In the genomic region with DNA sequence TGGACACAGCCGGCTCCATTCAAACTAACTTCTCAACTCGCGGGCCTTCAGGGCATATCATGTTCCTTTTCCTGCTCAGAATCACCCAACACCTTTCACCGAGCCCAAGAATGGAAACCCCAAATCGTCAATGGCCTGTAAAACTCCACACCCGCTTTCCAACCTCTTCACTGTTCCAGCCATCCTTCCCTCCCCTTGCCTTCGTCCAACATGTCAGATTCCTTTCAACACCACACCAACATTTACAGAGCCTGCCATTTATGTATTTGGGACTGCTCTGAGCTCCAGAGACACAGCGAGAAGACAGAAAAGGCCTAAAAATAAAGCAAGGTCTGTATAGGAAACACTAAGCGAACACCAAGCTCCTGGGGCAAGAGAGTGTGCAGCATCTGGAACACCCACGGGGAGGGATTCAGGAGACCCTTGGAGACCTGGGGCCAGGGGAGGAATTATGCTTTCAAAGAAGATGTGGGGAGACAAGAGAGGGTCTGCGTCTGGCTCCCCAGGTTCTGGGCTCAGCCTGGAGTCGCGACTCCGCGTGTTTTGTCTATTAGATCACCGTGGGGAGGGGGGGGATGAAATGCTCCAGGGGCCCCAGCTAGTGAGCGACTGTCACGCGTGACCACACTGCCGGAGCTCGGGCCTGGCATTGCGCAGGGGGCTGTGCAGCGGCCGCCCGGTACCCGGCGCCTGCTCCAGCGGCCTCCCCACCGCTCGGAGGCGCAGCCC, we compare ENCODE assay signal across 8 mouse cellular contexts. TPM values are rescaled to one million over a fixed set of nuclear protein-coding genes. Genes with fewer than 3 reads are reported as not detected.
DNase-seq lines count a peak whose midpoint lies in the region; ATAC-seq and TF ChIP-seq lines count a peak whose summit lies in the region.

No protein-coding gene starts in this region.

- no peaks in the 10 kb centered on the region for H3K9me3 ChIP-seq in ES-Bruce4 (replicated peaks; ENCODE audit: control insufficient read depth, insufficient read depth, low read length, poor library complexity, severe bottlenecking)
- H3K9me3 ChIP-seq in hindbrain, embryonic 16.5 days (ENCODE audit: control insufficient read depth, low read length) = no peaks in the 10 kb centered on the region; the same call in 1 of the 2 replicates
- H3K9me3 ChIP-seq in lung, postnatal 0 days (ENCODE audit: low read length) = no peaks in the 10 kb centered on the region

- no peaks in the 10 kb centered on the region for H3K36me3 ChIP-seq in ES-Bruce4 (ENCODE audit: control insufficient read depth, insufficient read depth, low read length, poor library complexity, severe bottlenecking)
- H3K36me3 ChIP-seq in hindbrain, embryonic 16.5 days (ENCODE audit: control insufficient read depth, insufficient read depth, low read length) = peaks cover 17% of the 10 kb centered on the region
- H3K36me3 ChIP-seq in lung, postnatal 0 days (ENCODE audit: insufficient read depth, low read length) = no peaks in the 10 kb centered on the region; the same call in 1 of the 2 replicates

- intact Hi-C loops in gastrocnemius, postnatal 14 days (cut with DNase I; ENCODE audit: low total_unique reads) = no loop called here

- H3K9ac ChIP-seq in ES-Bruce4 (ENCODE audit: low read depth, poor library complexity, severe bottlenecking) = peak overlapping the region; percentile 94
- H3K9ac ChIP-seq in hindbrain, embryonic 16.5 days (ENCODE audit: low read depth, low read length) = peak overlapping the region; percentile 98
- peak overlapping the region; percentile 77 for H3K9ac ChIP-seq in lung, postnatal 0 days (replicated peaks; ENCODE audit: low read depth)

- TF ChIP-seq EP300 in ES-Bruce4 (IDR thresholded peaks at IDR 0.05; ENCODE audit: insufficient read depth, low read depth, low read length) = no peak
- TF ChIP-seq EP300 in lung, postnatal 0 days (IDR thresholded peaks at IDR 0.05) = no peak

- no peak for TF ChIP-seq POLR2A in ES-Bruce4 (IDR thresholded peaks at IDR 0.05; ENCODE audit: insufficient read depth, low read length)

- TF ChIP-seq CTCF in ES-Bruce4 (IDR thresholded peaks at IDR 0.05; ENCODE audit: low read depth, low read length) = no peak
- no peak for TF ChIP-seq CTCF in lung, postnatal 0 days (IDR thresholded peaks at IDR 0.05)

- peaks cover 1% of the 10 kb centered on the region for H3K4me1 ChIP-seq in ES-Bruce4 (ENCODE audit: control insufficient read depth, insufficient read depth, low read length)
- peaks cover 20% of the 10 kb centered on the region for H3K4me1 ChIP-seq in hindbrain, embryonic 16.5 days (ENCODE audit: control insufficient read depth, insufficient read depth, low read depth, low read length)
- peaks cover 11% of the 10 kb centered on the region for H3K4me1 ChIP-seq in lung, postnatal 0 days (ENCODE audit: insufficient read depth, low read depth, low read length)

- 0 out of 2 replicates have a peak, but pooled peaks cover under 1% of the 10 kb centered on the region for H3K27me3 ChIP-seq in ES-Bruce4 (ENCODE audit: control insufficient read depth, insufficient read depth, low read length, poor library complexity, severe bottlenecking)
- H3K27me3 ChIP-seq in hindbrain, embryonic 16.5 days (replicated peaks; ENCODE audit: control insufficient read depth, insufficient read depth, low read length) = peaks cover 7% of the 10 kb centered on the region
- no peaks in the 10 kb centered on the region for H3K27me3 ChIP-seq in lung, postnatal 0 days (replicated peaks; ENCODE audit: insufficient read depth, low read length)

- H3K4me3 ChIP-seq in ES-Bruce4 (ENCODE audit: low read depth, low read length) = peak overlapping the region; percentile 72
- H3K4me3 ChIP-seq in hindbrain, embryonic 16.5 days (ENCODE audit: low read length) = peak overlapping the region; percentile 80
- H3K4me3 ChIP-seq in lung, postnatal 0 days (ENCODE audit: low read depth, low read length) = peak overlapping the region; percentile 90

- 0 out of 2 replicates have a peak, but pooled peaks have one; percentile 16 for ATAC-seq in erythroblast, adult 5-6 weeks (replicated peaks; ENCODE audit: low FRiP score, poor library complexity, severe bottlenecking)
- ATAC-seq in hindbrain, embryonic 16.5 days = 0 out of 2 replicates have a peak, but pooled peaks have one; percentile 1
- ATAC-seq in lung, postnatal 0 days = peak; percentile 41; the same call in 1 of the 2 replicates

- peak overlapping the region; percentile 60 for H3K27ac ChIP-seq in ES-Bruce4 (ENCODE audit: insufficient read depth, low read length)
- peak overlapping the region; percentile 87 for H3K27ac ChIP-seq in hindbrain, embryonic 16.5 days (ENCODE audit: low read depth, low read length)
- peak overlapping the region; percentile 89 for H3K27ac ChIP-seq in lung, postnatal 0 days (ENCODE audit: low read length)

- H3K4me2 ChIP-seq in hindbrain, embryonic 16.5 days (ENCODE audit: low read length) = peak overlapping the region; percentile 83
- H3K4me2 ChIP-seq in lung, postnatal 0 days (replicated peaks; ENCODE audit: low read depth, low read length) = peak overlapping the region; percentile 64

- WGBS in hindbrain, embryonic 16.5 days = 2% methylated on average over 31 of the region's 31 CpGs
- 2% methylated on average over 28 of the region's 31 CpGs for WGBS in lung, postnatal 0 days

- peak; percentile 42 for DNase-seq in adrenal gland, adult 2 months
- no peak for DNase-seq in adrenal gland, postnatal 10 days
- peak; percentile 41 for DNase-seq in lung, postnatal 0 days (ENCODE audit: low spot score)
- no peak for DNase-seq in gastrocnemius, postnatal 14 days
- DNase-seq in cerebellum, postnatal 25 days = no peak

RNA-seq across cellular contexts. Expression of gene Keap1, which starts 1.0 kb away (rescaled TPM):
- 10 to 100 TPM; 36.6 to 56.5 TPM for total RNA-seq in adrenal gland, adult 2 months (2021)
- polyA plus RNA-seq in adrenal gland, adult 2 months (2012; rRNA removed) = 132 and 142 TPM in 2 replicates
- total RNA-seq in adrenal gland, postnatal 10 days (2021) = 10 to 100 TPM; 39.4 to 45.8 TPM
- 19.5 and 19.6 TPM in 2 replicates for polyA plus RNA-seq in ES-Bruce4 (2011; ENCODE audit: insufficient read depth, insufficient read length, low read depth, missing spikeins)
- 4.6 and 6.9 TPM in 2 replicates for total RNA-seq in erythroblast, adult 5-6 weeks (2015; ENCODE audit: low replicate concordance)
- total RNA-seq in erythroblast, adult 5-6 weeks (2017; ENCODE audit: low replicate concordance) = 6.8 and 8.9 TPM in 2 replicates
- polyA plus RNA-seq in hindbrain, embryonic 16.5 days (2015; fragmentation: Nextera tagmentation; extraction: Ambion mirVana) = 71.5 and 72.0 TPM in 2 replicates
- polyA plus RNA-seq in lung, postnatal 0 days (2015; fragmentation: Nextera tagmentation; extraction: Ambion mirVana) = 44.7 and 45.9 TPM in 2 replicates
- total RNA-seq in gastrocnemius, postnatal 14 days (2021) = 10 to 100 TPM; 53.6 to 55.2 TPM

RNA-seq across cellular contexts. Expression of gene S1pr5, which starts 10.1 kb away (rescaled TPM):
- 1 to 10 TPM in 1 of 2 experiments, under 1 TPM in 1; 0.66 to 1.9 TPM for total RNA-seq in adrenal gland, adult 2 months (2021)
- polyA plus RNA-seq in adrenal gland, adult 2 months (2012; rRNA removed) = 1.2 and 1.4 TPM in 2 replicates
- 1 to 10 TPM; 1.4 to 1.7 TPM for total RNA-seq in adrenal gland, postnatal 10 days (2021)
- polyA plus RNA-seq in ES-Bruce4 (2011; ENCODE audit: insufficient read depth, insufficient read length, low read depth, missing spikeins) = 0.40 and 0.44 TPM in 2 replicates
- total RNA-seq in erythroblast, adult 5-6 weeks (2015; ENCODE audit: low replicate concordance) = 1.7 TPM in 1 of 2 replicates, not detected in the other
- 1.1 and 3.2 TPM in 2 replicates for total RNA-seq in erythroblast, adult 5-6 weeks (2017; ENCODE audit: low replicate concordance)
- 5.5 and 5.7 TPM in 2 replicates for polyA plus RNA-seq in hindbrain, embryonic 16.5 days (2015; fragmentation: Nextera tagmentation; extraction: Ambion mirVana)
- 0.12 and 0.13 TPM in 2 replicates for polyA plus RNA-seq in lung, postnatal 0 days (2015; fragmentation: Nextera tagmentation; extraction: Ambion mirVana)
- total RNA-seq in gastrocnemius, postnatal 14 days (2021) = under 1 TPM; 0.10 to 0.27 TPM

RNA-seq across cellular contexts. Expression of gene Atg4d, which starts 26.9 kb away (rescaled TPM):
- 10 to 100 TPM; 25.9 to 47.0 TPM for total RNA-seq in adrenal gland, adult 2 months (2021)
- polyA plus RNA-seq in adrenal gland, adult 2 months (2012; rRNA removed) = 36.2 and 42.9 TPM in 2 replicates
- 10 to 100 TPM; 45.4 to 48.1 TPM for total RNA-seq in adrenal gland, postnatal 10 days (2021)
- polyA plus RNA-seq in ES-Bruce4 (2011; ENCODE audit: insufficient read depth, insufficient read length, low read depth, missing spikeins) = 18.8 and 22.3 TPM in 2 replicates
- 11.9 TPM in 2 replicates for total RNA-seq in erythroblast, adult 5-6 weeks (2015; ENCODE audit: low replicate concordance)
- 31.9 and 59.8 TPM in 2 replicates for total RNA-seq in erythroblast, adult 5-6 weeks (2017; ENCODE audit: low replicate concordance)
- polyA plus RNA-seq in hindbrain, embryonic 16.5 days (2015; fragmentation: Nextera tagmentation; extraction: Ambion mirVana) = 52.6 and 52.8 TPM in 2 replicates
- polyA plus RNA-seq in lung, postnatal 0 days (2015; fragmentation: Nextera tagmentation; extraction: Ambion mirVana) = 36.4 and 40.0 TPM in 2 replicates
- 10 to 100 TPM; 36.2 to 39.6 TPM for total RNA-seq in gastrocnemius, postnatal 14 days (2021)

RNA-seq across cellular contexts. Expression of gene Kri1, which starts 49.6 kb away (rescaled TPM):
- 10 to 100 TPM; 27.3 to 38.5 TPM for total RNA-seq in adrenal gland, adult 2 months (2021)
- 11.7 and 14.4 TPM in 2 replicates for polyA plus RNA-seq in adrenal gland, adult 2 months (2012; rRNA removed)
- total RNA-seq in adrenal gland, postnatal 10 days (2021) = 10 to 100 TPM; 28.8 to 38.4 TPM
- polyA plus RNA-seq in ES-Bruce4 (2011; ENCODE audit: insufficient read depth, insufficient read length, low read depth, missing spikeins) = 35.9 and 41.7 TPM in 2 replicates
- 14.0 and 26.7 TPM in 2 replicates for total RNA-seq in erythroblast, adult 5-6 weeks (2015; ENCODE audit: low replicate concordance)
- total RNA-seq in erythroblast, adult 5-6 weeks (2017; ENCODE audit: low replicate concordance) = 16.7 and 22.3 TPM in 2 replicates
- polyA plus RNA-seq in hindbrain, embryonic 16.5 days (2015; fragmentation: Nextera tagmentation; extraction: Ambion mirVana) = 14.5 and 16.8 TPM in 2 replicates
- 8.9 and 11.9 TPM in 2 replicates for polyA plus RNA-seq in lung, postnatal 0 days (2015; fragmentation: Nextera tagmentation; extraction: Ambion mirVana)
- total RNA-seq in gastrocnemius, postnatal 14 days (2021) = 10 to 100 TPM; 10.5 to 11.9 TPM

RNA-seq across cellular contexts. Expression of gene Cdkn2d, which starts 53.0 kb away (rescaled TPM):
- total RNA-seq in adrenal gland, adult 2 months (2021) = 10 to 100 TPM in 1 of 2 experiments, 1 to 10 TPM in 1; 6.0 to 20.3 TPM
- 36.0 and 42.9 TPM in 2 replicates for polyA plus RNA-seq in adrenal gland, adult 2 months (2012; rRNA removed)
- total RNA-seq in adrenal gland, postnatal 10 days (2021) = 10 to 100 TPM; 16.8 to 23.8 TPM
- polyA plus RNA-seq in ES-Bruce4 (2011; ENCODE audit: insufficient read depth, insufficient read length, low read depth, missing spikeins) = 11.6 and 12.4 TPM in 2 replicates
- 29.4 and 40.1 TPM in 2 replicates for total RNA-seq in erythroblast, adult 5-6 weeks (2015; ENCODE audit: low replicate concordance)
- 15.9 and 25.5 TPM in 2 replicates for total RNA-seq in erythroblast, adult 5-6 weeks (2017; ENCODE audit: low replicate concordance)
- 121 and 138 TPM in 2 replicates for polyA plus RNA-seq in hindbrain, embryonic 16.5 days (2015; fragmentation: Nextera tagmentation; extraction: Ambion mirVana)
- 33.9 and 34.9 TPM in 2 replicates for polyA plus RNA-seq in lung, postnatal 0 days (2015; fragmentation: Nextera tagmentation; extraction: Ambion mirVana)
- total RNA-seq in gastrocnemius, postnatal 14 days (2021) = 10 to 100 TPM; 12.0 to 13.2 TPM

Comparison
In these comparisons a context has a peak if more than half of its experiments do, and no peak if none do; other contexts are left out.
1. DNase-seq: peak in adrenal gland, adult 2 months (single experiment) and lung, postnatal 0 days (single experiment); none in adrenal gland, postnatal 10 days (single experiment), gastrocnemius, postnatal 14 days (single experiment) and cerebellum, postnatal 25 days (0 of 2).
2. Peak in every context shown above with its lines, with median percentiles within 50 percentile points of each other: H3K27ac ChIP-seq, H3K4me3 ChIP-seq, H3K9ac ChIP-seq and ATAC-seq.